Mouse (Mus musculus) small intestine, adult 2 months (tissue): ENCODE measurements at regions not wholly inside any gene's neighbourhood (a gene's known extent, or its start where the extent isn't known, plus 50 kb on each side); places are given as distances from the start of the nearest gene placed in this dataset.

Experiments
- CTCF ChIP-seq: fragments of 200-500 bp; IDR thresholded peaks from 2 replicates; pipeline ENCODE4 v1.5.1; 2012; ENCODE audit warnings: low read depth, mild to moderate bottlenecking, control low read depth, inconsistent platforms, low read length, moderate library complexity, mixed read lengths; ENCODE audit not compliant: insufficient replicate concordance, insufficient read length; ENCODE audit errors: extremely low read depth
- POLR2A ChIP-seq: fragments of 200-500 bp; IDR thresholded peaks from 2 replicates; pipeline ENCODE4 v1.6.1; 2012; ENCODE audit warnings: low read depth, mild to moderate bottlenecking, control low read depth, inconsistent platforms, low read length, moderate library complexity

DNA sequence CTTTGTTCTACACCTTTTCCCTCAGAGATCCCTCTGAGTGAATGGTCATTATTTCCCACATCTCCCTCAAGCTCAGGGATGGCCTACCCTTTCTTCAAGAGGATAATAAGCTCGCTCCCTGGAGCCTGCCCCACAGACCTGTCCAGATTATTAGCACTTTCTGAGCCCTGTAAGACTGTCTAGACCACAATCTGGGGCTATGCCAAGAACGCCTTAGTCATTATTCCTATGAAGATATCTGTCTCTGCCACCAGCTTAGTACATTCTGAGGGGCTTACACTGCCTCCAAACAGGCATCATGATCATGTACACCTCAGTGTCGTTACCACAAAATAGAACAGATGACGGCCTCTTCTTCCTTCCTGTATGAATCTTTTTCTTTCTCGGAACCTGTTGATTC, 124.9 kb downstream of the Cpeb2 start:
- TF ChIP-seq POLR2A (no peak), CTCF (no peak)
